Mouse (Mus musculus) liver, embryonic 14.5 days (tissue): ENCODE measurements around the gene Mllt3.

ENCODE experiments used
- CTCF ChIP-seq: IDR thresholded peaks from 2 replicates; pipeline ENCODE4 v1.5.1; 2016; ENCODE audit warnings: antibody characterized with exemption, low read depth, control low read depth
- EP300 ChIP-seq: IDR thresholded peaks from 2 replicates; pipeline ENCODE4 v1.6.1; 2016; ENCODE audit warnings: antibody characterized with exemption, low read depth

DNA sequence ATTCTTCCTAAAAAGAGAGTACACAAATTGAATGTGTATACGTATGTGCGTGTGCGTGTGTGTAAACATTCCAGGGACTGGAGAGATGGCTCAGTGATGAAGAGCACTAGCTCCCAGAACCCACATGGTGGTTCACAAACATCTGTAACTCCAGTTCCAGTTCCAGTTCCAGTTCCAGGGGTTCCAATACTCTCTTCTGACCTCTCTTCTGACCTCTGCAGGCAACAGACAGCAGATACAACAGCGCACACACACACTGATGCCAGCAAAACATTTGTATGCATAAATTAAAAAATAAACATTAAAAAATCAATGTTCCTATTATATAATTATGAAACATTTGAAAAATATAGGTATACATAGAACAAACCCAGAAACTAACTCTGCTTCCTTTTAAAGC is 258.6 kb downstream of the Mllt3 start:
- TF ChIP-seq CTCF (peak; percentile 7; the same call in 1 of the 2 replicates), EP300 (no peak)
